Mouse (Mus musculus): ENCODE measurements around the gene Ccnd3. TPM values are rescaled to one million over a fixed set of nuclear protein-coding genes. Genes with fewer than 3 reads are reported as not detected.
"Not testable (repeated sequence)": the region's sequence is repeated elsewhere in the genome, so short reads cannot be mapped to it uniquely, and the experiment has no call there.

Gene Ccnd3
- polyA plus RNA-seq, 1 experiment from 2014 or later: 294 TPM

DNA sequence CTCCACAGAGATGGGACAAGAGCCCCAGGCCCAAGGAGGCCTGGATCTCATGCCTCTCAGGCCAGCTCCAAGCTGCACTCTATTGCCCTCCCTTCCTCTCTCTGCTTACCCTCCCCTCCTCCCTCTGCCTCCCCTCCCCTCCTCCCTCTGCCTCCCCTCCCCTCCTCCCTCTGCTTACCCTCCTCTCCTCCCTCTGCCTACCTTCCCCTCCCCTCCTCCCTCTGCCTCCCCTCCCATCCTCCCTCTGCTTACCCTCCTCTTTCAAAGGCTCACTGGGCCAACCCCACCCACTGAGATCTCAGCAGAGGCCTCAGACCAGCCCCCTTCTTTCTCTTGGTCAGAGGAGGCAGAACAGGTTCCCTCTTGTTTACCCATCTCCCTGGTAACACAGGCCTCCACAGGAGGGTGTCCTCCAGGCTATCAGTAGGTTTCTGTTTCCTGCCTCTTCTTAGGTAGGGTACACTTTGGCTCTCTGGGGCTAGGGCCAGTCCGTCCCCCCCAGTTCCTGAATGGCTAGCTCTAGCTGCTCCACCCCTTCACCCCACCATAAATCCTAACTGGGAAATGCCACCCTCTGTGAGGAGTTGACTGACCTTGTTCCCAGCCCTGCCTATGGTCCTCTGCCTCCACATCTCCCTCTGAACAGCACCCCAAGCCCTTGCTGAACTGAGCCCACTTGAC is 20.5 kb upstream of the Ccnd3 start:
- peak; percentile 75 for ATAC-seq (ENCODE audit: borderline replicate concordance, extremely low read depth, low FRiP score, low TSS enrichment)
- H3K27ac ChIP-seq: peak overlapping the region; percentile 91
- H3K36me3 ChIP-seq: peaks cover 8% of the 10 kb centered on the region
- 0 out of 2 replicates have a peak overlapping the region, but pooled peaks have one; percentile 18 for H3K4me2 ChIP-seq
- no peaks in the 10 kb centered on the region for H3K9me3 ChIP-seq
- no peak overlapping the region for H3K4me3 ChIP-seq
- H3K9ac ChIP-seq: no peak overlapping the region
- 17% methylated on average over 1 of the region's 1 CpGs for WGBS
- no peaks in the 10 kb centered on the region for H3K27me3 ChIP-seq
- H3K4me1 ChIP-seq: peaks cover 20% of the 10 kb centered on the region

DNA sequence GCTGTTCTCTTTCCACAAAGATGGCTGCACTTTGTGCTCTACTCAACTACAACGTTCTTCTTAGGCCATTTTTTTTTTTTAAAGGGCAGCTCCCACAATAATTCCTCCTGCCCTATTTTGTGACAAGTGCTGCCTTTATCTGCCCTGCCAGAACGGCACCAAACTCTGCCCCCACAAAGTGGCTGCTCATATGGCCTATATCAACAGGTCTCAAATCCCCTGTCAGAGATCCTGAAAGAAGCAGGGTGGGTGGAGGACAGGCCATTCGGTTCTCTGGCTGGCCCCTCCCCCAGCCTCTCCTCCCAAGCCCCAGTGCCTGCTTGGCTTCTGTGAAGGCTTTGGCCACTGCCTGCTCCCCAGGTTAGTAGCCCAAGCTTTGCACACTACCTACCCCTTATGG is 19.9 kb upstream of the Ccnd3 start:
- H3K27me3 ChIP-seq: no peaks in the 10 kb centered on the region

DNA sequence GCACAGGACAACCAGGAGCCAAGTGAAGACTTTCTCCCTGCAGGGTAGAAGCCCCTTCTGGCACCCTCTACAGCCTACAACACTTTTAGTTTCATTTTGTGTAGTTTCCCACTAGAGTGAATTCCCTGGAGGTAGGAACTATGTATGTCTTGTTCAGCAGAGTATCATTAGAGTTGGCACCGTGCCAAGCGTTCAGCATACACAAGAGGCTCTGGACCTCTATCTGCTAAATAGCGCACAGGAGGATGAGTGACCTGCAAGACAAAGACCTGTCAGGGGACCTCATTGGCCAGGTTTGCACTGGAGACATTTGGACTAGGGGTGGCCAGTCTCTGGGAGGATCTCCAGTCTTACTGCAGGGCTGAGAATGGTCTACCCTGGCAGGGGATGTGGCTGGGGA is 19.1 kb upstream of the Ccnd3 start:
- Histone ChIP-seq H3K36me3 (peaks cover 20% of the 10 kb centered on the region), H3K9ac (no peak overlapping the region), H3K9me3 (no peaks in the 10 kb centered on the region), H3K27ac (0 out of 2 replicates have a peak overlapping the region, but pooled peaks have one; percentile 91), H3K4me2 (no peak overlapping the region), H3K4me3 (no peak overlapping the region), H3K4me1 (peaks cover 16% of the 10 kb centered on the region), H3K27me3 (no peaks in the 10 kb centered on the region)
- 45% methylated on average over 3 of the region's 3 CpGs for whole genome bisulfite sequencing
- ATAC-seq (ENCODE audit: borderline replicate concordance, extremely low read depth, low FRiP score, low TSS enrichment): no peak; the same call in 1 of the 2 replicates

More for the DNA sequence above, 19.9 kb upstream of the Ccnd3 start:
- Histone ChIP-seq H3K9me3 (no peaks in the 10 kb centered on the region), H3K36me3 (peaks cover 14% of the 10 kb centered on the region), H3K9ac (no peak overlapping the region), H3K4me1 (peaks cover 16% of the 10 kb centered on the region), H3K4me2 (0 out of 2 replicates have a peak overlapping the region, but pooled peaks have one; percentile 18), H3K4me3 (no peak overlapping the region), H3K27ac (peak overlapping the region; percentile 91)
- 5% methylated on average over 3 of the region's 3 CpGs for WGBS
- ATAC-seq (ENCODE audit: borderline replicate concordance, extremely low read depth, low FRiP score, low TSS enrichment): no peak

DNA sequence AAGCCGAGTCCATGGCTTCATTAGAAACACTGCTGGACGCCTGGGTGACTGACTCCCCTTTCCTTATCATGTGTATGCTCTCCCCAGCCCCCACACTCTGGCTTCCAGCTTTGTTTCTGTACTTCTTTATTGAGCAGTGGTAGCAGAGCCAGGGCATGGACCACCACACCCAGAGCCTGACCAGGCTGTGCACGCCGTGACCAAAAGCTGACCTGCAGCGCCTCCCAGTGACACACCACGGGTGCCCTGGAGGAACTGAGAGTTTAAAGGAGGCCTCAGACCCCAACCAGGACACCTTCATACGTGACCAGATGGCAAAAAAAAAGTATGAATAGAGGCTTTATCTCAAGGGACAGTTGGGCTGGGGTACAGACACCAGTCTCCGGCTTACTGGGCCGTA is 14.1 kb upstream of the Ccnd3 start:
- Histone ChIP-seq H3K4me2 (no peak overlapping the region), H3K9ac (no peak overlapping the region), H3K9me3 (no peaks in the 10 kb centered on the region), H3K36me3 (peaks cover 70% of the 10 kb centered on the region), H3K27me3 (no peaks in the 10 kb centered on the region), H3K4me3 (no peak overlapping the region), H3K4me1 (peaks cover 5% of the 10 kb centered on the region; the same call in 1 of the 2 replicates), H3K27ac (no peak overlapping the region)
- ATAC-seq (ENCODE audit: borderline replicate concordance, extremely low read depth, low FRiP score, low TSS enrichment): no peak
- 73% methylated on average over 9 of the region's 9 CpGs for WGBS

DNA sequence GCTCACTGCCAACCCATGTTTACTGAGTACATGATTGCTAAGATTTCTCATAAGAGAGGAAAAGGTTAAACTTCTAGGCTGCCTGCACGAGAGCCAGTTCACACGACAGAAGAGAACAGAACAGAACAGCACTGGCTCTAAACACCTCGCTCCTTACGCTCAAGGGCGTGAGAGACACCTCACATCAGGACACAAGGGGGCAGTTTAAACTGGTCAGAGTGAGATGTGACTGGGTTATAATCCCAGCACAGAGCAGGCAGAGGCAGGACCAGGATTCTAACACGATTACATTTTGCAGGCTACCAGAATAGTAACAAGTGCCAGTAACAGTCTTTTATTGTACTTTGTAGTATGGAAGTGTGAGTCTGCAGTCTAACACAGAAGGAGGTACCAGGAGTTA is 12.1 kb upstream of the Ccnd3 start:
- H3K4me2 ChIP-seq: no peak overlapping the region
- no peak for ATAC-seq (ENCODE audit: borderline replicate concordance, extremely low read depth, low FRiP score, low TSS enrichment)

DNA sequence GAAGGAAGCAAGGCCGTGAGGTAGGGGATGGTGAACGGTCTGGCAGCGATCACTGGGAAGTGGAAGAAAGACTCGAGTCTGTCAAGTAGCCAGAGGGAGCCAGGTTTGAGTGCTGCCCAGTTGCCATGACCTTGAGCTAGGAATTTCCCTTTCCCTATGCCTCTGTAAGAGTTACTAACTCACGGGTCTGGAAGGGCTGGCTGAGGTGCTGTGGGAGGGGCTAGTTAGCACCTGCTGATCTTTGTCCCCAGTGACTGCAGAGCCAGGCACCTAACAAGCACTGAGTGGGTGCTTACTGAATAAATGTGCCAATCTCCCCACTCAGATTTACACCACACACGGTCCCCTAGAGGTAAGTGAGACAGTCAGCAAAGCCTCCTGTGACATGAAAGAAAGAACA is 11.2 kb upstream of the Ccnd3 start:
- H3K9ac ChIP-seq: no peak overlapping the region
- H3K9me3 ChIP-seq: no peaks in the 10 kb centered on the region
- peaks cover 89% of the 10 kb centered on the region for H3K36me3 ChIP-seq
- no peaks in the 10 kb centered on the region for H3K27me3 ChIP-seq
- no peak overlapping the region for H3K27ac ChIP-seq
- H3K4me2 ChIP-seq: no peak overlapping the region
- ATAC-seq (ENCODE audit: borderline replicate concordance, extremely low read depth, low FRiP score, low TSS enrichment): no peak
- 82% methylated on average over 6 of the region's 6 CpGs for WGBS
- H3K4me3 ChIP-seq: no peak overlapping the region
- H3K4me1 ChIP-seq: no peaks in the 10 kb centered on the region

More for the DNA sequence above, 12.1 kb upstream of the Ccnd3 start:
- Histone ChIP-seq H3K36me3 (peaks cover 82% of the 10 kb centered on the region), H3K27ac (no peak overlapping the region), H3K9ac (no peak overlapping the region), H3K4me1 (no peaks in the 10 kb centered on the region), H3K4me3 (no peak overlapping the region), H3K27me3 (no peaks in the 10 kb centered on the region), H3K9me3 (no peaks in the 10 kb centered on the region)
- 70% methylated on average over 6 of the region's 6 CpGs for WGBS

DNA sequence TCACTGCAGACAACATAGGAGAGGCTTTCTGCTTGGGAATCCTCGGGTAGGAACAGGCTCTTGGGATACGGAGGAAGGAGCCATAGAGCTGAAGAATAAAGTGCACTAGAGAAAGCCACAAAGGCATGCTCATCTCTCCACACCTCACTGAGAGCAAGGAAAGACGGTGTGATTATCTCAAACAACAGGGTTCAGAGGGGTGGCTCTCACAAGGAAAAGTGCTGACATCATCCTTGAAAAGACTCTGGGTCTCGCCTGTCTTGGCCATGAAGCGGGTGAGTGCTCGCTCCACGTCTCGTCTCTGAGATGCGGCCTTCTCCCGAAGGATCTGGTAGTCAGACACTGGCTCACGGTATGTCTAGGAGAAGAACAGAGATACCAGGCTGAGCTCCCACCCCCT is 10.7 kb upstream of the Ccnd3 start:
- Histone ChIP-seq H3K27me3 (no peaks in the 10 kb centered on the region), H3K27ac (no peak overlapping the region), H3K4me2 (no peak overlapping the region), H3K4me1 (no peaks in the 10 kb centered on the region), H3K9me3 (no peaks in the 10 kb centered on the region), H3K4me3 (no peak overlapping the region), H3K36me3 (peaks cover 91% of the 10 kb centered on the region), H3K9ac (no peak overlapping the region)
- WGBS: 84% methylated on average over 11 of the region's 11 CpGs
- no peak for ATAC-seq (ENCODE audit: borderline replicate concordance, extremely low read depth, low FRiP score, low TSS enrichment)

DNA sequence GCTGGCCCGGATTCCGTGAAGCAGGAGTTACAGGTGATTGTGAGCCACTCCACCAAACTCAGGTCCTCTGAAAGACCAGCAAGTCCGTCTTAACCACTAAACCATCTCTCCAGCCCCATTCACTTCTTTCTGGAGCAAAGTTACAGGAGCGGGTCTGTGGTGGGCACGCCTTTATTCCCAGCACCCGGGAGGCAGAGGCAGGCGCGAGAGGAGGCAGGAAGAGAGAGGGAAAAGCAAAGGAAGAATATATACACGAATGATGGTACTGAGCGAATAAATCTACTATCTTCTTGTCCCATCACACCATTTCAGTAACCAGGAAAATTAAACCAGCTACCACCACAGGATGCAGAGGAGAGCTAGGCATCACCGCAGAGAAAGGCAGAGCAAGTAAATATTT is 3.3 kb upstream of the Ccnd3 start:
- Histone ChIP-seq H3K4me1 (peaks cover 26% of the 10 kb centered on the region), H3K9ac (peak overlapping the region; percentile 67; the same call in 1 of the 2 replicates), H3K36me3 (peaks cover 31% of the 10 kb centered on the region), H3K4me3 (peak overlapping the region; percentile 72), H3K27ac (peak overlapping the region; percentile 85; the same call in 1 of the 2 replicates), H3K9me3 (no peaks in the 10 kb centered on the region), H3K27me3 (no peaks in the 10 kb centered on the region), H3K4me2 (peak overlapping the region; percentile 76)
- WGBS: 2% methylated on average over 11 of the region's 11 CpGs
- ATAC-seq (ENCODE audit: borderline replicate concordance, extremely low read depth, low FRiP score, low TSS enrichment): no peak

DNA sequence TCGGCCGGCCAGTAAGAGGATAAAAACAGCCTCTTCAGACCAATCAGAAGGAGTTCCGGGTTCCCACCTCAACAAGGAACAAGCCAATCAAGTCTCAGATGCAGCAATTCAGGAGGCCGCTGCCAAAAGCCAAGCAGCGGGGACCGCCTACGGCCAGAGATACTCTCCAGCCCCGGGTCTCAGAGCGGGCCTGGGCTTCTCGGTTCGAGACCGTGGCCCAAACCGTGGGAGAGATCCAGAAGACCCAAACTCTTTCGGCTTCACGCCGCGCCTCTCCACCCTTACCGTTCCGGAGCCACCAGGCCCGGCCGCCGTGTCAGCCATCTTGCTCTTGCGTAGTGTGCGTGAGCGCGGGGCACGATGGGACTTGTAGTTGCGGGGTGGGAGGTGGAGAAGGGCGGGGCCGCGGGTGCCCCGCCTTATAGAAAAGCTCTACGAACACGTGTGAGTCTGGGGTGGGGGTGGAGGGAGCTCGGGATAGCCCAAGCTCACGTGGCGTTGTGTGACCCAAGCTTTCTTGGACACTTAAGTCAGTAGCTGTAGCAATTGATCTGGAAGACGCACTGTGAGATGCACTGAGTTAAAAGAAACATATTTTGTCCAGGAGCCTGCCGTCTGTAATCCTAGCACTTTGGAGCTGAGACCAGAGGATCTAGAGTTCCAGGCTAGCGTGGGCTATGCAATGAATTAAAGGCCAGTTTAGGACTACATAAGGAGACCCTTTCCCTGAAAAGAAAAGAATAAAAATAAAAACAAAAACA is 2.7 kb upstream of the Ccnd3 start, which contains the start of gene Taf8:
Gene Taf8, minus strand, starts transcription at position 347 of the 761 bp plus-strand sequence.
- 2% methylated on average over 40 of the region's 40 CpGs for WGBS
- H3K9ac ChIP-seq: peak within 1 kb of the TSS; percentile 67
- peaks cover 27% of the 10 kb centered on the region for H3K4me1 ChIP-seq
- peak within 1 kb of the TSS; percentile 76 for H3K4me2 ChIP-seq
- peaks cover 25% of the 10 kb centered on the region for H3K36me3 ChIP-seq
- H3K27ac ChIP-seq: peak within 1 kb of the TSS; percentile 85
- peak within 1 kb of the TSS; percentile 72 for H3K4me3 ChIP-seq
- no peaks in the 10 kb centered on the region for H3K27me3 ChIP-seq
- peak; percentile 93 for ATAC-seq (ENCODE audit: borderline replicate concordance, extremely low read depth, low FRiP score, low TSS enrichment)
- no peaks in the 10 kb centered on the region for H3K9me3 ChIP-seq

DNA sequence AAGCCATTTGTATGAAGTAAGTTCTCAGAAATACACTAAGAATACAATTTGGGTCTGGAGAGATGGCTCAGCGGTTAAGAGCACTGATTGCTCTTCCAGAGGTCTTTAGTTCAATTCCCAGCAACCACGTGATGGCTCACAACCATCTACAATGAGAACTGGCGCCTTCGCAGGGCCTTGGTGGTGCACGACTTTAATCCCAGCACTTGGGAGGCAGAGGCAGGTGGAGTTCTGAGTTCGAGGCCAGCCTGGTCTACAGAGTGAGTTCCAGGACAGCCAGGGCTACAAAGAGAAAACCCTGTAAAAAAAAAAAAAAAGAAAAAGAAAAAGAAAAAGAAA is 2.2 kb upstream of the Ccnd3 start:
- H3K27me3 ChIP-seq; H3K9ac ChIP-seq; ATAC-seq (ENCODE audit: borderline replicate concordance, extremely low read depth, low FRiP score, low TSS enrichment); H3K9me3 ChIP-seq: not testable (repeated sequence)
- Histone ChIP-seq H3K4me1 (peaks cover 32% of the 10 kb centered on the region), H3K27ac (peak overlapping the region; percentile 50), H3K4me2 (peak overlapping the region; percentile 59), H3K36me3 (peaks cover 23% of the 10 kb centered on the region), H3K4me3 (peak overlapping the region; percentile 72; the same call in 1 of the 2 replicates)
- 76% methylated on average over 6 of the region's 6 CpGs for WGBS

DNA sequence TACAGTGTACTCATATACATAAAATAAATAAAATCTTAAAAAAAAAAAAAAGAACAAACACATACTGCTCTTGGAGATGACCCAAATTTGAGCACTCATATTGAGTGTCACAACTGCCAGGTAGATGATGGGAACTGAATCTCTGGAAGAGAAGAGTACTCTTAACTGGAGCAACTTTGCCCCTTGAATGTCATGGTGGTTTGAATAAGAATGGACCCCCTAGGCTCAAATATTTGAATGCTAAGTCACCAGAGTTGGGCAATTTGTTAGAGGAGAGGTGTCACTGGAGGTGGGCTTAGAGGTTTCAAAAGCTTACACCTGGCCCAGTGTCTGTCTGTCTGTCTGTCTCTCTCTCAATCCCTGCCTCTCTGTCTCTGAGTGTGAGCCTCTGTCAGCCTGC is 1.2 kb upstream of the Ccnd3 start:
- H3K4me2 ChIP-seq: no peak overlapping the region
- peaks cover 15% of the 10 kb centered on the region for H3K36me3 ChIP-seq
- ATAC-seq (ENCODE audit: borderline replicate concordance, extremely low read depth, low FRiP score, low TSS enrichment): no peak
- peaks cover 41% of the 10 kb centered on the region for H3K4me1 ChIP-seq
- H3K9me3 ChIP-seq: no peaks in the 10 kb centered on the region
- H3K4me3 ChIP-seq: no peak overlapping the region
- no peak overlapping the region for H3K9ac ChIP-seq
- no peak overlapping the region for H3K27ac ChIP-seq
- no peaks in the 10 kb centered on the region for H3K27me3 ChIP-seq

DNA sequence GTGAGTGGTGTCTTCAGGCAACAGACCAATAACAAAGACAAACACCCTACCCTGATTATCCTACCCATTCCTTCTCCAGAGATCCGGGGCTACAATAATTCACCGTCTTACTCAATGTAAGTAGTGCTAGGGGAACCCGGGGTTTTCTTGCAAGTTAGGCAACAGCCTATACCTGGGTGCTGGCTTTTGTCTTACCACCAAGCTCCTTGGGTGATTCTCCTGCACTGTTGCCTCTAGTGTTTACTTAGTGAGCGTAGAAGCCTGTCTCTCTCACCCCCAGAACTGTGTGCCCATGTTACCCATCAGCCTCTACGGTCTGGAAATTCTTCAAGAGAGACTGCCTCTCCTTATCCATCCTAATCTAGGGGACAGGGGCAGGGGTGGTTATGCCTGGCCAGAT is 623 bp upstream of the Ccnd3 start:
- Histone ChIP-seq H3K4me2 (peak overlapping the region; percentile 75), H3K36me3 (peaks cover 10% of the 10 kb centered on the region; the same call in 1 of the 2 replicates), H3K9ac (peak overlapping the region; percentile 43), H3K27me3 (no peaks in the 10 kb centered on the region), H3K4me1 (peaks cover 45% of the 10 kb centered on the region), H3K4me3 (peak overlapping the region; percentile 41), H3K9me3 (no peaks in the 10 kb centered on the region), H3K27ac (peak overlapping the region; percentile 76)
- no peak for ATAC-seq (ENCODE audit: borderline replicate concordance, extremely low read depth, low FRiP score, low TSS enrichment)
- WGBS: 53% methylated on average over 5 of the region's 5 CpGs

All from lung, embryonic 15.5 days (tissue).